Mouse (Mus musculus) forebrain, postnatal 0 days (tissue): ENCODE results near the gene Kif3c. TPM values are rescaled to one million over a fixed set of nuclear protein-coding genes. Genes with fewer than 3 reads are reported as not detected.
A peak's percentile ranks its signal among the peaks of the same experiment; 100 is the strongest.
"Not testable (repeated sequence)": the region's sequence is repeated elsewhere in the genome, so short reads cannot be mapped to it uniquely, and the experiment has no call there.

Experiments used
- ATAC-seq: fragments of 200-750 bp; cut with Nextera tagmentation; 2 replicates; pipeline ENCODE4 v1.8.0; 2017; ENCODE audit warnings: mild to moderate bottlenecking, moderate library complexity
- DNase-seq: peaks from one replicate; pipeline ENCODE4 v3.0.0-alpha.2; 2015
- H3K27ac ChIP-seq: fragments of 300-500 bp; sonication (generic); 2 replicates; pipeline ENCODE4 v1.5.1; 2014; ENCODE audit warnings: low read depth, mild to moderate bottlenecking, antibody characterized with exemption, low read length, moderate library complexity, mixed read lengths
- H3K27me3 ChIP-seq: fragments of 300-500 bp; sonication (generic); 2 replicates; pipeline ENCODE4 v1.6.1; 2014; ENCODE audit warnings: mild to moderate bottlenecking, low read length, mixed read lengths; ENCODE audit not compliant: insufficient read depth
- H3K36me3 ChIP-seq: fragments of 300-500 bp; sonication (generic); 2 replicates; pipeline ENCODE4 v1.6.1; 2014; ENCODE audit warnings: mild to moderate bottlenecking, moderate library complexity; ENCODE audit not compliant: insufficient read depth
- H3K4me1 ChIP-seq: fragments of 300-500 bp; sonication (generic); 2 replicates; pipeline ENCODE4 v1.6.1; 2014; ENCODE audit warnings: antibody characterized with exemption; ENCODE audit not compliant: insufficient read depth
- H3K4me2 ChIP-seq: fragments of 300-500 bp; sonication (generic); 2 replicates; pipeline ENCODE4 v1.6.1; 2014; ENCODE audit warnings: low read depth, mild to moderate bottlenecking, moderate library complexity
- H3K4me3 ChIP-seq: fragments of 300-500 bp; sonication (generic); 2 replicates; pipeline ENCODE4 v1.5.1; 2014; ENCODE audit warnings: low read depth, low read length, mixed read lengths
- H3K9ac ChIP-seq: fragments of 300-500 bp; sonication (generic); 2 replicates; pipeline ENCODE4 v1.6.1; 2014; ENCODE audit warnings: mild to moderate bottlenecking
- H3K9me3 ChIP-seq: fragments of 300-500 bp; sonication (generic); 2 replicates; pipeline ENCODE4 v1.6.1; 2016; ENCODE audit warnings: low read length
- CTCF ChIP-seq: sonication (generic); IDR thresholded peaks from 2 replicates; pipeline ENCODE4 v1.5.1; 2016; ENCODE audit warnings: antibody characterized with exemption, control low read depth, low read depth
- WGBS: fragments of 180-500 bp; shearing (Covaris S2); extraction: QIAGEN DNeasy Blood & Tissue Kit; methylation state at CpG from one replicate; pipeline ENCODE4 v1.1.7; 2014; 5-methylcytosine and 5-hydroxymethylcytosine counted together
- polyA plus RNA-seq: library from polyadenylated mRNA; unstranded; fragments of >200 nt; fragmentation: Nextera tagmentation; extraction: Ambion mirVana; gene quantifications from 2 replicates; pipeline ENCODE4 v1.2.1, GENCODE M21; 2015
- total RNA-seq: library from RNA; depleted of rRNA; stranded (reverse); fragments of >200 nt; gene quantifications from 2 replicates; pipeline ENCODE4 v1.2.3, GENCODE M21; 2014

Gene Kif3c
- total and polyA plus RNA-seq, 2 experiments from 2014 or later: 84.5 to 160 TPM

- TF ChIP-seq CTCF: no peak
- WGBS: 72% methylated on average over 1 of the region's 1 CpGs
These were observed 26.3 kb downstream of the Kif3c start for GRCm38 (mm10) chr12:3391276-3391675.

GRCm38 (mm10) chr12:3393140-3393539 is 28.2 kb downstream of the Kif3c start:
- 80% methylated on average over 4 of the region's 4 CpGs for WGBS
- no peak for ATAC-seq

More at GRCm38 (mm10) chr12:3391276-3391675, 26.3 kb downstream of the Kif3c start:
- no peaks in the 10 kb centered on the region for H3K27me3 ChIP-seq
- peaks cover 73% of the 10 kb centered on the region for H3K36me3 ChIP-seq
- no peak overlapping the region for H3K4me3 ChIP-seq
- no peak overlapping the region for H3K4me2 ChIP-seq
- no peaks in the 10 kb centered on the region for H3K9me3 ChIP-seq
- no peak overlapping the region for H3K9ac ChIP-seq
- no peak overlapping the region for H3K27ac ChIP-seq
- no peak for ATAC-seq
- H3K4me1 ChIP-seq: no peaks in the 10 kb centered on the region
- no peak for DNase-seq

GRCm38 (mm10) chr12:3396931-3397330 is 32.0 kb downstream of the Kif3c start:
- no peaks in the 10 kb centered on the region for H3K4me1 ChIP-seq
- WGBS: 90% methylated on average over 8 of the region's 8 CpGs
- DNase-seq (no peak), ATAC-seq (no peak)
- TF ChIP-seq CTCF: no peak
- H3K4me2 ChIP-seq: no peak overlapping the region
- H3K27ac ChIP-seq: no peak overlapping the region
- peaks cover 64% of the 10 kb centered on the region for H3K36me3 ChIP-seq
- no peak overlapping the region for H3K9ac ChIP-seq
- no peak overlapping the region for H3K4me3 ChIP-seq
- H3K9me3 ChIP-seq: no peaks in the 10 kb centered on the region
- no peaks in the 10 kb centered on the region for H3K27me3 ChIP-seq

More at GRCm38 (mm10) chr12:3393140-3393539, 28.2 kb downstream of the Kif3c start:
- H3K4me2 ChIP-seq: no peak overlapping the region
- H3K9me3 ChIP-seq: no peaks in the 10 kb centered on the region
- H3K4me1 ChIP-seq: no peaks in the 10 kb centered on the region
- no peak for TF ChIP-seq CTCF
- no peaks in the 10 kb centered on the region for H3K27me3 ChIP-seq
- H3K4me3 ChIP-seq: no peak overlapping the region
- peaks cover 74% of the 10 kb centered on the region for H3K36me3 ChIP-seq
- no peak for DNase-seq
- H3K9ac ChIP-seq: no peak overlapping the region
- no peak overlapping the region for H3K27ac ChIP-seq

- peaks cover 35% of the 10 kb centered on the region for H3K36me3 ChIP-seq
- ATAC-seq: peak; percentile 10; the same call in 1 of the 2 replicates
- not testable (repeated sequence) for H3K27ac ChIP-seq, H3K4me3 ChIP-seq, H3K4me2 ChIP-seq, H3K9ac ChIP-seq, H3K4me1 ChIP-seq, DNase-seq, H3K9me3 ChIP-seq, H3K27me3 ChIP-seq
- 63% methylated on average over 3 of the region's 3 CpGs for WGBS
These were observed 40.7 kb downstream of the Kif3c start for GRCm38 (mm10) chr12:3405662-3406061.

- H3K27ac ChIP-seq: no peak overlapping the region
- WGBS: 41% methylated on average over 6 of the region's 6 CpGs
- H3K4me2 ChIP-seq: no peak overlapping the region
- H3K27me3 ChIP-seq: no peaks in the 10 kb centered on the region
- no peaks in the 10 kb centered on the region for H3K4me1 ChIP-seq
- H3K9ac ChIP-seq: no peak overlapping the region
- no peak overlapping the region for H3K4me3 ChIP-seq
- no peak for TF ChIP-seq CTCF
- peak; percentile 72 for ATAC-seq
- H3K36me3 ChIP-seq: peaks cover 28% of the 10 kb centered on the region
- DNase-seq: peak; percentile 60
- H3K9me3 ChIP-seq: no peaks in the 10 kb centered on the region
These were observed 41.7 kb downstream of the Kif3c start for GRCm38 (mm10) chr12:3406585-3406984.

- Histone ChIP-seq H3K9ac (no peak overlapping the region), H3K27me3 (no peaks in the 10 kb centered on the region), H3K27ac (no peak overlapping the region), H3K9me3 (no peaks in the 10 kb centered on the region), H3K4me1 (no peaks in the 10 kb centered on the region), H3K36me3 (no peaks in the 10 kb centered on the region), H3K4me2 (no peak overlapping the region), H3K4me3 (no peak overlapping the region)
- ATAC-seq (no peak), DNase-seq (no peak)
- WGBS: 89% methylated on average over 4 of the region's 4 CpGs
- no peak for TF ChIP-seq CTCF
These were observed 50.0 kb downstream of the Kif3c start for GRCm38 (mm10) chr12:3414956-3415355.

GRCm38 (mm10) chr12:3418761-3419160 is 53.8 kb downstream of the Kif3c start:
- Histone ChIP-seq H3K9me3 (no peaks in the 10 kb centered on the region), H3K4me3 (no peak overlapping the region), H3K36me3 (no peaks in the 10 kb centered on the region), H3K9ac (no peak overlapping the region), H3K4me2 (no peak overlapping the region), H3K4me1 (no peaks in the 10 kb centered on the region), H3K27ac (no peak overlapping the region), H3K27me3 (no peaks in the 10 kb centered on the region)
- 88% methylated on average over 3 of the region's 3 CpGs for WGBS
- TF ChIP-seq CTCF: no peak
- ATAC-seq (no peak), DNase-seq (no peak)

GRCm38 (mm10) chr12:3420519-3420918 is 55.6 kb downstream of the Kif3c start:
- ATAC-seq (no peak), DNase-seq (no peak)
- H3K4me3 ChIP-seq: no peak overlapping the region
- H3K9me3 ChIP-seq: no peaks in the 10 kb centered on the region
- H3K4me1 ChIP-seq: no peaks in the 10 kb centered on the region
- TF ChIP-seq CTCF: no peak
- H3K9ac ChIP-seq: no peak overlapping the region
- H3K4me2 ChIP-seq: no peak overlapping the region
- no peaks in the 10 kb centered on the region for H3K36me3 ChIP-seq
- 87% methylated on average over 2 of the region's 2 CpGs for WGBS
- H3K27me3 ChIP-seq: no peaks in the 10 kb centered on the region
- H3K27ac ChIP-seq: no peak overlapping the region
